In genomic region chr1:55130190-55130916, GRCm38 (mm10) we compare ENCODE assay signal across 8 mouse cellular contexts. TPM values are rescaled to one million over a fixed set of nuclear protein-coding genes. Genes with fewer than 3 reads are reported as not detected.
DNase-seq lines count a peak whose midpoint lies in the region; ATAC-seq and TF ChIP-seq lines count a peak whose summit lies in the region.

No protein-coding gene starts in this region.

- peaks cover 16% of the 10 kb centered on the region for H3K4me1 ChIP-seq in kidney, embryonic 15.5 days
- peaks cover 12% of the 10 kb centered on the region for H3K4me1 ChIP-seq in bone marrow macrophage, adult 2 months (ENCODE audit: control insufficient read depth, insufficient read depth, low read length)
- peaks cover 26% of the 10 kb centered on the region for H3K4me1 ChIP-seq in hindbrain, embryonic 10.5 days (replicated peaks)
- peaks cover 14% of the 10 kb centered on the region for H3K4me1 ChIP-seq in midbrain, embryonic 11.5 days (ENCODE audit: control insufficient read depth, insufficient read depth, low read length)

- no peaks in the 10 kb centered on the region for H3K27me3 ChIP-seq in kidney, embryonic 15.5 days
- H3K27me3 ChIP-seq in hindbrain, embryonic 10.5 days (ENCODE audit: insufficient read depth, poor library complexity, severe bottlenecking) = no peaks in the 10 kb centered on the region
- H3K27me3 ChIP-seq in midbrain, embryonic 11.5 days (ENCODE audit: control insufficient read depth, insufficient read depth, low read length) = no peaks in the 10 kb centered on the region

- no peaks in the 10 kb centered on the region for H3K9me3 ChIP-seq in kidney, embryonic 15.5 days (replicated peaks)
- H3K9me3 ChIP-seq in hindbrain, embryonic 10.5 days = no peaks in the 10 kb centered on the region
- no peaks in the 10 kb centered on the region for H3K9me3 ChIP-seq in midbrain, embryonic 11.5 days (ENCODE audit: control insufficient read depth, low read length)

- DNase-seq in kidney, adult 11 months = no peak
- DNase-seq in hindbrain, embryonic 10.5 days (ENCODE audit: low spot score) = no peak
- no peak for DNase-seq in midbrain, embryonic 11.5 days (ENCODE audit: low spot score, missing footprints)
- no peak for DNase-seq in adrenal gland, postnatal 25 days
- DNase-seq in ovary, adult 18-20 months (ENCODE audit: low spot score) = no peak
- no peak for DNase-seq in kidney, postnatal 25 days

- ATAC-seq in kidney, embryonic 15.5 days (replicated peaks; ENCODE audit: low FRiP score) = no peak
- no peak for ATAC-seq in midbrain, embryonic 11.5 days (ENCODE audit: low FRiP score)

- peak overlapping the region; percentile 99 for H3K27ac ChIP-seq in kidney, embryonic 15.5 days
- H3K27ac ChIP-seq in bone marrow macrophage, adult 2 months (ENCODE audit: insufficient read depth, low read depth, low read length) = peak overlapping the region; percentile 40
- peak overlapping the region; percentile 99 for H3K27ac ChIP-seq in hindbrain, embryonic 10.5 days
- peak overlapping the region; percentile 67 for H3K27ac ChIP-seq in midbrain, embryonic 11.5 days (ENCODE audit: low read depth, low read length)

- TF ChIP-seq POLR2A in bone marrow macrophage, adult 2 months (IDR thresholded peaks at IDR 0.05; ENCODE audit: borderline replicate concordance, low read depth, low read length) = no peak

- H3K4me2 ChIP-seq in kidney, embryonic 15.5 days = peak overlapping the region; percentile 67
- H3K4me2 ChIP-seq in midbrain, embryonic 11.5 days = peak overlapping the region; percentile 53

- WGBS in kidney, embryonic 15.5 days = 64% methylated on average over 10 of the region's 10 CpGs
- 75% methylated on average over 10 of the region's 10 CpGs for WGBS in hindbrain, embryonic 10.5 days
- 73% methylated on average over 10 of the region's 10 CpGs for WGBS in midbrain, embryonic 11.5 days

- no peak for TF ChIP-seq CTCF in bone marrow macrophage, adult 2 months (IDR thresholded peaks at IDR 0.05; ENCODE audit: low read depth, low read length)

- H3K36me3 ChIP-seq in kidney, embryonic 15.5 days = peaks cover 9% of the 10 kb centered on the region
- peaks cover 16% of the 10 kb centered on the region for H3K36me3 ChIP-seq in hindbrain, embryonic 10.5 days
- H3K36me3 ChIP-seq in midbrain, embryonic 11.5 days (ENCODE audit: control insufficient read depth, insufficient read depth, low read length) = no peaks in the 10 kb centered on the region

- H3K4me3 ChIP-seq in kidney, embryonic 15.5 days (replicated peaks) = peak overlapping the region; percentile 99
- peak overlapping the region; percentile 51 for H3K4me3 ChIP-seq in bone marrow macrophage, adult 2 months (ENCODE audit: insufficient read depth, low read length)
- H3K4me3 ChIP-seq in hindbrain, embryonic 10.5 days = peak overlapping the region; percentile 89
- H3K4me3 ChIP-seq in midbrain, embryonic 11.5 days (ENCODE audit: low read depth, low read length) = peak overlapping the region; percentile 98

- peak overlapping the region; percentile 45 for H3K9ac ChIP-seq in kidney, embryonic 15.5 days
- peak overlapping the region; percentile 60 for H3K9ac ChIP-seq in midbrain, embryonic 11.5 days (ENCODE audit: low read length)

RNA-seq across cellular contexts. Expression of gene Mob4, which starts 0.7 kb away (rescaled TPM):
- polyA plus RNA-seq in kidney, embryonic 15.5 days (2015; fragmentation: Nextera tagmentation; extraction: Ambion mirVana) = 143 and 146 TPM in 2 replicates
- polyA plus RNA-seq in bone marrow macrophage, adult 2 months (2012; ENCODE audit: insufficient read depth, insufficient read length, missing spikeins) = 45.4 and 48.6 TPM in 2 replicates
- polyA plus RNA-seq in hindbrain, embryonic 10.5 days (2016; fragmentation: Nextera tagmentation; extraction: Ambion mirVana) = 117 and 138 TPM in 2 replicates
- polyA plus RNA-seq in midbrain, embryonic 11.5 days (2014; fragmentation: Nextera tagmentation; extraction: Ambion mirVana) = 148 and 177 TPM in 2 replicates
- total RNA-seq in adrenal gland, postnatal 25 days (2021) = 227 and 289 TPM in 2 replicates

RNA-seq across cellular contexts. Expression of gene Hspd1, which starts 42.3 kb away (rescaled TPM):
- polyA plus RNA-seq in kidney, embryonic 15.5 days (2015; fragmentation: Nextera tagmentation; extraction: Ambion mirVana) = 484 and 494 TPM in 2 replicates
- 54.7 and 59.8 TPM in 2 replicates for polyA plus RNA-seq in bone marrow macrophage, adult 2 months (2012; ENCODE audit: insufficient read depth, insufficient read length, missing spikeins)
- 325 and 525 TPM in 2 replicates for polyA plus RNA-seq in hindbrain, embryonic 10.5 days (2016; fragmentation: Nextera tagmentation; extraction: Ambion mirVana)
- polyA plus RNA-seq in midbrain, embryonic 11.5 days (2014; fragmentation: Nextera tagmentation; extraction: Ambion mirVana) = 409 and 425 TPM in 2 replicates
- total RNA-seq in adrenal gland, postnatal 25 days (2021) = 1,323 and 1,476 TPM in 2 replicates

RNA-seq across cellular contexts. Expression of gene Hspe1, which starts 42.4 kb away (rescaled TPM):
- 501 and 586 TPM in 2 replicates for polyA plus RNA-seq in kidney, embryonic 15.5 days (2015; fragmentation: Nextera tagmentation; extraction: Ambion mirVana)
- 126 and 129 TPM in 2 replicates for polyA plus RNA-seq in bone marrow macrophage, adult 2 months (2012; ENCODE audit: insufficient read depth, insufficient read length, missing spikeins)
- 452 and 562 TPM in 2 replicates for polyA plus RNA-seq in hindbrain, embryonic 10.5 days (2016; fragmentation: Nextera tagmentation; extraction: Ambion mirVana)
- polyA plus RNA-seq in midbrain, embryonic 11.5 days (2014; fragmentation: Nextera tagmentation; extraction: Ambion mirVana) = 517 and 525 TPM in 2 replicates
- total RNA-seq in adrenal gland, postnatal 25 days (2021) = 656 and 863 TPM in 2 replicates

Comparison
In these comparisons a context has a peak if more than half of its experiments do, and no peak if none do; other contexts are left out.
1. H3K27ac ChIP-seq: peak in every context shown above with its lines; median percentile 99 in kidney, embryonic 15.5 days; 99 in hindbrain, embryonic 10.5 days; 67 in midbrain, embryonic 11.5 days; 40 in bone marrow macrophage, adult 2 months.